Mouse (Mus musculus): ENCODE results near the gene Pfdn4. TPM values are rescaled to one million over a fixed set of nuclear protein-coding genes. Genes with fewer than 3 reads are reported as not detected.

Gene Pfdn4
- 20.4 and 23.0 TPM in 2 replicates for polyA plus RNA-seq (2012; rRNA removed)

GRCm38 (mm10) chr2:170496154-170496930 is at the start of gene Pfdn4:
Gene Pfdn4 (plus strand): TSS chr2:170496428.

GRCm38 (mm10) chr2:170497091-170497566 is 901 bp downstream of the Pfdn4 start, which contains the start of gene Cyp24a1:
Gene Cyp24a1 (minus strand): TSS chr2:170497145.

Other genes starting within 250 kb of the Pfdn4 start
- 1.2 and 1.5 TPM in 2 replicates for gene Bcas1, start 68.6 kb upstream of the Pfdn4 start, polyA plus RNA-seq (2012; rRNA removed)
- gene Cyp24a1, start 717 bp downstream of the Pfdn4 start, polyA plus RNA-seq (2012; rRNA removed): not detected in 2 replicates
- not detected in 2 replicates for gene 4930470P17Rik, start 105.6 kb downstream of the Pfdn4 start, polyA plus RNA-seq (2012; rRNA removed)
- gene Dok5, start 235.4 kb downstream of the Pfdn4 start, polyA plus RNA-seq (2012; rRNA removed): 0.14 and 0.23 TPM in 2 replicates

All from liver, embryonic 18 days (tissue).